Mouse (Mus musculus) kidney, adult 2 months (tissue): ENCODE data around the gene Slc25a28. TPM values are rescaled to one million over a fixed set of nuclear protein-coding genes. Genes with fewer than 3 reads are reported as not detected.

Source experiments
- DNase-seq: peaks from one replicate; pipeline ENCODE4 v3.0.0; 2021
- H3K27ac ChIP-seq: fragments of 200-500 bp; 2 replicates; pipeline ENCODE4 v1.5.1; 2012; ENCODE audit warnings: low read depth, low read length, control low read depth, inconsistent platforms; ENCODE audit not compliant: insufficient read depth
- H3K27me3 ChIP-seq: fragments of 200-500 bp; replicated peaks from 2 replicates; pipeline ENCODE4 v1.6.1; 2012; ENCODE audit warnings: mild to moderate bottlenecking, moderate library complexity, low read length, inconsistent platforms; ENCODE audit not compliant: control insufficient read depth, insufficient read depth
- H3K36me3 ChIP-seq: fragments of 200-500 bp; 2 replicates; pipeline ENCODE4 v1.6.1; 2012; ENCODE audit warnings: mild to moderate bottlenecking, moderate library complexity, low read length, inconsistent platforms; ENCODE audit not compliant: control insufficient read depth, insufficient read depth
- H3K4me1 ChIP-seq: fragments of 200-500 bp; 2 replicates; pipeline ENCODE4 v1.6.1; 2011; ENCODE audit warnings: low read length; ENCODE audit not compliant: control insufficient read depth, insufficient read depth
- H3K4me3 ChIP-seq: fragments of 200-500 bp; 2 replicates; pipeline ENCODE4 v1.5.1; 2011; ENCODE audit warnings: mild to moderate bottlenecking, low read depth, low read length, control low read depth; ENCODE audit not compliant: insufficient read depth
- CTCF ChIP-seq: fragments of 200-500 bp; conservative IDR thresholded peaks from 2 replicates; pipeline ENCODE4 v1.5.1; 2011; ENCODE audit warnings: low read depth, mild to moderate bottlenecking, control low read depth, low read length, moderate library complexity, mixed read lengths; ENCODE audit not compliant: insufficient read depth, insufficient read length
- POLR2A ChIP-seq: fragments of 200-500 bp; IDR thresholded peaks from one replicate; pipeline ENCODE4 v1.6.1; 2011; ENCODE audit warnings: low read depth, low read length, control low read depth
- WGBS: fragments of 180-500 bp; shearing (Covaris S2); methylation state at CpG from one replicate; pipeline ENCODE4 v1.1.7; 2018; 5-methylcytosine and 5-hydroxymethylcytosine counted together
- polyA plus RNA-seq: library from polyadenylated mRNA; depleted of rRNA; stranded (reverse); fragments of >200 nt; gene quantifications from 2 replicates; pipeline ENCODE4 v1.2.3, GENCODE M21; 2012

The Slc25a28 gene
- polyA plus RNA-seq, 1 experiment = 83.2 TPM

- TF ChIP-seq POLR2A (peak; percentile 3), CTCF (no peak)
- peak overlapping the region; percentile 65 for H3K4me3 ChIP-seq
- H3K27me3 ChIP-seq = no peaks in the 10 kb centered on the region
- WGBS = 1% methylated on average over 43 of the region's 43 CpGs
- peak overlapping the region; percentile 96 for H3K27ac ChIP-seq
- peak; percentile 62 for DNase-seq
- peaks cover 8% of the 10 kb centered on the region; the same call in 1 of the 2 replicates for H3K4me1 ChIP-seq
- no peaks in the 10 kb centered on the region for H3K36me3 ChIP-seq
Measured at GRCm38 (mm10) chr19:43675525-43676400, 1.1 kb upstream of the Slc25a28 start.

- no peaks in the 10 kb centered on the region for H3K27me3 ChIP-seq
- no peaks in the 10 kb centered on the region for H3K36me3 ChIP-seq
- no peak overlapping the region for H3K27ac ChIP-seq
- peak overlapping the region; percentile 60 for H3K4me3 ChIP-seq
- peaks cover 8% of the 10 kb centered on the region; the same call in 1 of the 2 replicates for H3K4me1 ChIP-seq
- TF ChIP-seq CTCF (no peak), POLR2A (no peak)
- WGBS = under 1% methylated on average over 27 of the region's 29 CpGs
- DNase-seq = peak; percentile 55
Measured at GRCm38 (mm10) chr19:43674316-43674689, 378 bp downstream of the Slc25a28 start.

- Histone ChIP-seq H3K4me3 (peak overlapping the region; percentile 60), H3K27ac (peak overlapping the region; percentile 58; the same call in 1 of the 2 replicates), H3K36me3 (no peaks in the 10 kb centered on the region), H3K4me1 (peaks cover 12% of the 10 kb centered on the region; the same call in 1 of the 2 replicates), H3K27me3 (no peaks in the 10 kb centered on the region)
- 2% methylated on average over 21 of the region's 21 CpGs for WGBS
- DNase-seq = no peak
- TF ChIP-seq POLR2A (no peak), CTCF (no peak)
Measured at GRCm38 (mm10) chr19:43673513-43674315, 967 bp downstream of the Slc25a28 start.

DNA sequence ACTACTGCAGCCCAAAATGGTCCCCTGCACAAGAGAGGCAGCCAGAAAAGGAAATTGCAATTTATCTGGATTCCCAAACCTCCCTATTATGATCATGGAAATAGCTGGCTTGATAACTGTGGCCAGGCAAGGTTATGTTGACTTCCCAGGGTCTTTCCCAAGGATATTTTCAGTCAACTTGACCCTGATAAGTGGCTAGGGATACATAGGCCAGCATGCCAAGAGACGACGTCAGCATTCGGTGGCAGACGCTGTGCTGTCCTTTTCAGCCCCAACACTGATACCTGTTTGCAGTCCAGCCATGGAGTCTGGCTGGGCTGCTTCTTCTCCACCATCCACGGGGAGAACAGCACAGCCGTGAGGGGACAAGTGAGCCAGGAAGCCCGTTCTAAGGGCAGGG, 3.6 kb downstream of the Slc25a28 start:
- H3K4me3 ChIP-seq = no peak overlapping the region
- no peak overlapping the region for H3K27ac ChIP-seq
- peaks cover 12% of the 10 kb centered on the region; the same call in 1 of the 2 replicates for H3K4me1 ChIP-seq
- TF ChIP-seq CTCF (no peak), POLR2A (no peak)
- H3K27me3 ChIP-seq = no peaks in the 10 kb centered on the region
- H3K36me3 ChIP-seq = no peaks in the 10 kb centered on the region
- DNase-seq = no peak
- WGBS = 73% methylated on average over 7 of the region's 7 CpGs

GRCm38 (mm10) chr19:43669136-43669759, 5.4 kb downstream of the Slc25a28 start:
- DNase-seq = no peak
- WGBS = 57% methylated on average over 8 of the region's 8 CpGs
- H3K27ac ChIP-seq = no peak overlapping the region
- H3K27me3 ChIP-seq = no peaks in the 10 kb centered on the region
- TF ChIP-seq POLR2A (no peak), CTCF (no peak)
- H3K4me3 ChIP-seq = no peak overlapping the region
- no peaks in the 10 kb centered on the region; the same call in 1 of the 2 replicates for H3K36me3 ChIP-seq
- peaks cover 12% of the 10 kb centered on the region; the same call in 1 of the 2 replicates for H3K4me1 ChIP-seq

DNA sequence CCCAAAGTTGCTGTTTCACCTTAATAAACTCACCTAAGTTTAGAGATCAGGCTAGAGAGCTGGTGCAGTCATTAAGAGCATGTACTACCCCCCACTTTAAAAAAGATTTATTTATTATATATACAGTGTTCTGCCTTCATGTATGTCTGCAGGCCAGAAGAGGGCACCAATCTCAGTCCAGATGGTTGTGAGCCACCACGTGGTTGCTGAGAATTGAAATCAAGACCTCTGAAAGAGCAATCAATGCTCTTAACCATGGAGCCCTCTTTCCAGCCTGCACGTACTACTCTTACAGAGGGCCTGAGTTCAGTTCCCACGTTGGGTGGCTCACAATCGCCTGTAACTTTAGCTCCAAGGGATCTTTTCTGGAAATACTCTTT, 7.3 kb downstream of the Slc25a28 start:
- Histone ChIP-seq H3K27ac (no peak overlapping the region), H3K27me3 (no peaks in the 10 kb centered on the region), H3K36me3 (no peaks in the 10 kb centered on the region; the same call in 1 of the 2 replicates), H3K4me1 (peaks cover 5% of the 10 kb centered on the region; the same call in 1 of the 2 replicates), H3K4me3 (no peak overlapping the region)
- TF ChIP-seq CTCF (0 out of 2 replicates have a peak, but pooled peaks have one; percentile 16), POLR2A (no peak)
- WGBS = 56% methylated on average over 4 of the region's 4 CpGs
- DNase-seq = no peak
